Mouse (Mus musculus) stomach, postnatal 0 days (tissue): ENCODE data around the gene Ptn. TPM values are rescaled to one million over a fixed set of nuclear protein-coding genes. Genes with fewer than 3 reads are reported as not detected.

Experiments
- ATAC-seq: fragments of 200-750 bp; cut with Nextera tagmentation; 2 replicates; pipeline ENCODE4 v1.8.0; 2017; ENCODE audit not compliant: low FRiP score, low TSS enrichment
- DNase-seq: peaks from one replicate; pipeline ENCODE4 v3.0.0-alpha.2; 2016; ENCODE audit warnings: low spot score
- H3K27ac ChIP-seq: fragments of 300-500 bp; sonication (generic); replicated peaks from 2 replicates; pipeline ENCODE4 v1.5.1; 2014; ENCODE audit warnings: mild to moderate bottlenecking, control low read depth
- H3K27me3 ChIP-seq: fragments of 300-500 bp; sonication (generic); 2 replicates; pipeline ENCODE4 v1.6.1; 2014; ENCODE audit warnings: low read length; ENCODE audit not compliant: control insufficient read depth, insufficient read depth
- H3K36me3 ChIP-seq: fragments of 300-500 bp; sonication (generic); 2 replicates; pipeline ENCODE4 v1.6.1; 2014; ENCODE audit warnings: low read length, mixed read lengths; ENCODE audit not compliant: control insufficient read depth, insufficient read depth
- H3K4me1 ChIP-seq: fragments of 300-500 bp; sonication (generic); replicated peaks from 2 replicates; pipeline ENCODE4 v1.6.1; 2014; ENCODE audit warnings: antibody characterized with exemption; ENCODE audit not compliant: control insufficient read depth, insufficient read depth
- H3K4me2 ChIP-seq: fragments of 300-500 bp; sonication (generic); replicated peaks from 2 replicates; pipeline ENCODE4 v1.6.1; 2014; ENCODE audit warnings: low read depth, mild to moderate bottlenecking, control low read depth, moderate library complexity
- H3K4me3 ChIP-seq: fragments of 300-500 bp; sonication (generic); 2 replicates; pipeline ENCODE4 v1.5.1; 2014; ENCODE audit warnings: low read depth, low read length, control low read depth
- H3K9ac ChIP-seq: fragments of 300-500 bp; sonication (generic); 2 replicates; pipeline ENCODE4 v1.6.1; 2014; ENCODE audit warnings: mild to moderate bottlenecking, low read length, control low read depth, mixed read lengths
- H3K9me3 ChIP-seq: fragments of 300-500 bp; sonication (generic); 2 replicates; pipeline ENCODE4 v1.6.1; 2016; ENCODE audit warnings: low read length; ENCODE audit not compliant: control insufficient read depth
- CTCF ChIP-seq: IDR thresholded peaks from 2 replicates; pipeline ENCODE4 v1.5.1; 2016; ENCODE audit warnings: antibody characterized with exemption, low read depth, mild to moderate bottlenecking, moderate library complexity
- EP300 ChIP-seq: optimal IDR thresholded peaks from 2 replicates; pipeline ENCODE3; 2016; ENCODE audit warnings: antibody characterized with exemption
- WGBS: fragments of 180-500 bp; shearing (Covaris S2); extraction: QIAGEN DNeasy Blood & Tissue Kit; methylation state at CpG from one replicate; pipeline ENCODE4 v1.1.7; 2014; 5-methylcytosine and 5-hydroxymethylcytosine counted together
- polyA plus RNA-seq: library from polyadenylated mRNA; unstranded; fragments of >200 nt; fragmentation: Nextera tagmentation; extraction: Ambion mirVana; gene quantifications from 2 replicates; pipeline ENCODE4 v1.2.1, GENCODE M21; 2015

The Ptn gene
- polyA plus RNA-seq, 1 experiment from 2014 or later = 157 TPM

DNA sequence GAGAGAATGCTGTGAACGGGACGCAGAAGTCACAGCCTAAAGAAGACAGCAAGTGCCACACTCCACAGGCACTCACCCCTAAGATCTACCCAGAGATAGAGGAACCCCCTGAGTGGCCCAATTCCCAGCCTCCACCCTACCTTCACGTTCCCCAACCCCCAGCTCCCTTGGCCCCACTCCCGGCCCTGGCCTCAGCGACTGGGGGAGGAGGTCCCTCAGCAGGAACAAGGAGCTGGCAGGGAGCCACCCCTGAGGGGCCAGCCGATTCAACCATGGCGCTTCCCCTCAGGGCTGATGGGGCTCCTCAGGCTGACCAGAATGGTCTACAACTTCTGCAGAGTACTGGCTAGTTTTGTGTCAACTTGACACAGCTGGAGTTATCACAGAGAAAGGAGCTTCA is 81.9 kb downstream of the Ptn start:
- Histone ChIP-seq H3K9me3 (no peaks in the 10 kb centered on the region), H3K4me2 (no peak overlapping the region), H3K36me3 (no peaks in the 10 kb centered on the region), H3K4me3 (no peak overlapping the region), H3K27me3 (no peaks in the 10 kb centered on the region), H3K27ac (no peak overlapping the region), H3K4me1 (no peaks in the 10 kb centered on the region; the same call in 1 of the 2 replicates), H3K9ac (no peak overlapping the region)
- ATAC-seq (no peak), DNase-seq (no peak)
- WGBS = 63% methylated on average over 7 of the region's 7 CpGs
- no peak for TF ChIP-seq CTCF
- no peak for TF ChIP-seq EP300

- no peaks in the 10 kb centered on the region for H3K27me3 ChIP-seq
- H3K4me1 ChIP-seq = no peaks in the 10 kb centered on the region; the same call in 1 of the 2 replicates
- no peak overlapping the region for H3K27ac ChIP-seq
- no peak overlapping the region for H3K9ac ChIP-seq
- no peak overlapping the region for H3K4me3 ChIP-seq
- no peaks in the 10 kb centered on the region for H3K9me3 ChIP-seq
- no peak overlapping the region for H3K4me2 ChIP-seq
- 41% methylated on average over 3 of the region's 3 CpGs for WGBS
- no peaks in the 10 kb centered on the region for H3K36me3 ChIP-seq
- TF ChIP-seq CTCF (no peak), EP300 (no peak)
- DNase-seq (no peak), ATAC-seq (no peak)
These were observed 84.4 kb downstream of the Ptn start for GRCm38 (mm10) chr6:36725509-36726160.

DNA sequence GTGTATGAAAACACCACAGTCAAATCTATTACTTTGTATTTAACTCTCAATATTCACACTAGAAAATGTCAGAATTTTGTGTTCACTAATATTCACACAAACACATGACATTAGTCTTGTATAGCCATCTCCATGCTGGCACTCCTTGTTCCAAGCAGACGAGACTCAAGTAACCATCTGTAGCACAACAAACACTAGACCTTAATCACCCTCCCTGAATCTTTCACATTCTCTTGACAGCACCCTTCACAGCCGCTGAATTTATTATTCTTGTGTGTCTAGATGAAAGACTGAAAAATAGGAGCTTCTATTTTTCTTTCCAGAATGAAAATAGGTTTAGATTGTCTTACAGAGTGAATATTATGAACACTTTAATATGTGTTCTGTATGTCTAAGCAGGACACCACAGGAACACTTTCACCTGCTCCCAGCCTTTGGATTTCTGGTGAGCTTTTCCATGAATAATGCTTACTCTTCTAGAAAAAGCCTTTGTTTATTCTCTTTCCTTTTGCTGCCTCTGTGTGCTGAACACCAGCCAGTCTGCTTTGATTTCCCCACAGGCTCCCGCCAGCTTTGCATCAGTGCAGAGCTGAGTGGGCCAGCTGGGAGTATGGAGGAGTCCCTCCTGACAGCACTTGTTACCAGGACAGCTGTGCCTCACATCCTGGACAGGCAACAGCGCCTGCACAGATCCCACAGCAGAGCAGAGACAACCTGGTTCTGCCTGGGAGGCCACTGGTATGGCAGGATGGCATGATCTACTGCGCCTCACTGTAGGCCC is 87.1 kb downstream of the Ptn start:
- Histone ChIP-seq H3K36me3 (no peaks in the 10 kb centered on the region), H3K27ac (no peak overlapping the region), H3K9ac (no peak overlapping the region), H3K27me3 (no peaks in the 10 kb centered on the region), H3K9me3 (no peaks in the 10 kb centered on the region), H3K4me3 (no peak overlapping the region), H3K4me1 (no peaks in the 10 kb centered on the region; the same call in 1 of the 2 replicates), H3K4me2 (no peak overlapping the region)
- WGBS = 51% methylated on average over 5 of the region's 5 CpGs
- DNase-seq (no peak), ATAC-seq (no peak)
- TF ChIP-seq EP300 (no peak), CTCF (no peak)

DNA sequence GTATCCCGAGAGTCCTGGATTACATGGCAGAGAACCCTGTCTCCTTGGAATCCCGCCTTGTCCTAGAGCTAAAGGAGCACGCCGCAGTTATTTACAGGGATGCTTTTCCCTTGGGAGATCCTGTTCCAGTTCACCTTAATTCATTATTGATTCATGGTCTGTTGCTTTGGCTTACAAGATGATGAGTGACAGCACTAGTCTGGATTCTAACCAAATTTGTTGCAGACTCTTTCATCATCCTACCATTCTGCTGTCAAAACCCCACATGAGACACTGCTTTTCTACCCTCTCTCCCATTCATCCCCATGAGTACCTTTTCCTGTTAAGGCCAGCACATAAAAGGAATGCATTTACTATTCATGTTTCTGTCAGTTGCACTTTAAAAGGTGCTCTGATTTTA is 96.7 kb downstream of the Ptn start:
- Histone ChIP-seq H3K9me3 (no peaks in the 10 kb centered on the region), H3K4me2 (no peak overlapping the region), H3K4me1 (no peaks in the 10 kb centered on the region), H3K27ac (no peak overlapping the region), H3K36me3 (no peaks in the 10 kb centered on the region), H3K27me3 (no peaks in the 10 kb centered on the region), H3K4me3 (no peak overlapping the region), H3K9ac (no peak overlapping the region)
- ATAC-seq (no peak), DNase-seq (no peak)
- TF ChIP-seq CTCF (no peak), EP300 (no peak)
- WGBS = 97% methylated on average over 4 of the region's 4 CpGs

- no peak for ATAC-seq
- H3K9me3 ChIP-seq = no peaks in the 10 kb centered on the region
- H3K4me1 ChIP-seq = no peaks in the 10 kb centered on the region
- H3K27me3 ChIP-seq = no peaks in the 10 kb centered on the region
- H3K4me2 ChIP-seq = no peak overlapping the region
- WGBS = 58% methylated on average over 3 of the region's 3 CpGs
- no peak for DNase-seq
- H3K27ac ChIP-seq = no peak overlapping the region
- no peak overlapping the region for H3K4me3 ChIP-seq
- H3K36me3 ChIP-seq = no peaks in the 10 kb centered on the region
- no peak overlapping the region for H3K9ac ChIP-seq
- no peak for TF ChIP-seq CTCF
- TF ChIP-seq EP300 = no peak
These were observed 114.5 kb downstream of the Ptn start for GRCm38 (mm10) chr6:36695481-36695880.

DNA sequence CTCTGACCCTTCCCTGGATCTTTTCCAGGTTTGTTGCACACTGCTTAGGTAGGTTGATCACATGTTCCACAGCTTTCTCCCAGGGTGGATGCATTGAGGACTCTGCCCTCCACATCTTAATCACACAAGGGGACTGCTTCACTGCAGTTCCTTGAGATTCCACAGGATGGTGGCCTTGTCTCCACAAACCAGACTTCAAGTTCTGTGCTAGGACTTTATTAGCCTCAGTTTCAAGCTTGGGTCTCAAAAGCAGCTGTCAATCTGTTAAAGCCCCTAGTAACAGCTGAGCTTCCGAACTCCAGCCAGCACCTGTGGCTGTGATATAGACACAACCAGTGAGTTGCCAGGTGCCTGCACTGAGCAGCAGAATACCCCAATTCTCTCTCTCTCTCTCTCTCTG is 118.5 kb downstream of the Ptn start:
- no peak overlapping the region for H3K9ac ChIP-seq
- no peak overlapping the region for H3K27ac ChIP-seq
- H3K4me3 ChIP-seq = no peak overlapping the region
- DNase-seq (peak; percentile 30), ATAC-seq (0 out of 2 replicates have a peak, but pooled peaks have one; percentile 45)
- TF ChIP-seq EP300 (no peak), CTCF (peak; percentile 90)
- no peaks in the 10 kb centered on the region for H3K27me3 ChIP-seq
- no peaks in the 10 kb centered on the region for H3K36me3 ChIP-seq
- no peak overlapping the region for H3K4me2 ChIP-seq
- 7% methylated on average over 1 of the region's 1 CpGs for WGBS
- no peaks in the 10 kb centered on the region for H3K9me3 ChIP-seq
- H3K4me1 ChIP-seq = no peaks in the 10 kb centered on the region
